Mouse (Mus musculus) liver, embryonic 14.5 days (tissue): ENCODE measurements around the gene Sorcs3. TPM values are rescaled to one million over a fixed set of nuclear protein-coding genes. Genes with fewer than 3 reads are reported as not detected.

Experiments
- ATAC-seq: fragments of 200-750 bp; cut with Nextera tagmentation; 2 replicates; pipeline ENCODE4 v1.8.0; 2017; ENCODE audit warnings: moderate number of reproducible peaks, mild to moderate bottlenecking, moderate library complexity; ENCODE audit not compliant: insufficient read depth
- DNase-seq, 3 experiments: peaks; one replicate each; pipeline ENCODE4 v3.0.0-alpha.2; 2012 to 2013; ENCODE audit warnings: low read depth in 3 of 3, low spot score in 3 of 3
- H3K27ac ChIP-seq: fragments of 300-500 bp; sonication (generic); 2 replicates; pipeline ENCODE4 v1.5.1; 2014; ENCODE audit warnings: moderate library complexity, mild to moderate bottlenecking, control low read depth, inconsistent platforms
- H3K27me3 ChIP-seq: fragments of 300-500 bp; sonication (generic); 2 replicates; pipeline ENCODE4 v1.6.1; 2014; ENCODE audit warnings: mild to moderate bottlenecking, low read length, moderate library complexity; ENCODE audit not compliant: control insufficient read depth, insufficient read depth
- H3K36me3 ChIP-seq: fragments of 300-500 bp; sonication (generic); replicated peaks from 2 replicates; pipeline ENCODE4 v1.6.1; 2014; ENCODE audit warnings: low read depth; ENCODE audit not compliant: control insufficient read depth, insufficient read depth
- H3K4me1 ChIP-seq, 2 experiments: fragments of 200-500 bp in 1 of 2; fragments of 300-500 bp in 1 of 2; sonication (generic) in 1 of 2; replicated peaks; 2 replicates each; pipeline ENCODE4 v1.6.1; 2012 to 2014; ENCODE audit warnings: antibody characterized with exemption in 1 of 2, inconsistent platforms in 1 of 2, low read length in 1 of 2; ENCODE audit not compliant: control insufficient read depth in 2 of 2, insufficient read depth in 2 of 2
- H3K4me2 ChIP-seq: fragments of 300-500 bp; sonication (generic); 2 replicates; pipeline ENCODE4 v1.6.1; 2014; ENCODE audit warnings: low read depth, mild to moderate bottlenecking, control low read depth, moderate library complexity
- H3K4me3 ChIP-seq, 2 experiments: fragments of 200-500 bp in 1 of 2; fragments of 300-500 bp in 1 of 2; sonication (generic) in 1 of 2; 2 replicates each; pipeline ENCODE4 v1.5.1; 2012 to 2014; ENCODE audit warnings: low read depth in 2 of 2, low read length in 2 of 2, mild to moderate bottlenecking in 2 of 2, control low read depth in 1 of 2, inconsistent platforms in 1 of 2, moderate library complexity in 1 of 2; ENCODE audit not compliant: insufficient read depth in 1 of 2
- H3K9ac ChIP-seq: fragments of 300-500 bp; sonication (generic); replicated peaks from 2 replicates; pipeline ENCODE4 v1.6.1; 2014; ENCODE audit warnings: mild to moderate bottlenecking, control low read depth, moderate library complexity
- H3K9me3 ChIP-seq: fragments of 300-500 bp; sonication (generic); 2 replicates; pipeline ENCODE4 v1.6.1; 2016; ENCODE audit warnings: low read length, mixed read lengths; ENCODE audit not compliant: control insufficient read depth
- CTCF ChIP-seq: IDR thresholded peaks from 2 replicates; pipeline ENCODE4 v1.5.1; 2016; ENCODE audit warnings: antibody characterized with exemption, low read depth, control low read depth
- EP300 ChIP-seq: IDR thresholded peaks from 2 replicates; pipeline ENCODE4 v1.6.1; 2016; ENCODE audit warnings: antibody characterized with exemption, low read depth
- WGBS: fragments of 180-500 bp; shearing (Covaris S2); extraction: QIAGEN DNeasy Blood & Tissue Kit; methylation state at CpG from one replicate; pipeline ENCODE4 v1.1.7; 2014; ENCODE audit not compliant: insufficient replicate concordance; 5-methylcytosine and 5-hydroxymethylcytosine counted together
- polyA plus RNA-seq, 2 experiments: library from polyadenylated mRNA; depleted of rRNA in 1 of 2; stranded (reverse) in 1 of 2; unstranded in 1 of 2; fragments of >200 nt; fragmentation: Nextera tagmentation in 1 of 2; extraction: Ambion mirVana in 1 of 2; gene quantifications; 2 replicates each; pipeline versions ENCODE4 v1.2.1 to v1.2.3; 2012 to 2014

The Sorcs3 gene
- polyA plus RNA-seq, 2 experiments, result 0.04 to 0.09 TPM

DNA sequence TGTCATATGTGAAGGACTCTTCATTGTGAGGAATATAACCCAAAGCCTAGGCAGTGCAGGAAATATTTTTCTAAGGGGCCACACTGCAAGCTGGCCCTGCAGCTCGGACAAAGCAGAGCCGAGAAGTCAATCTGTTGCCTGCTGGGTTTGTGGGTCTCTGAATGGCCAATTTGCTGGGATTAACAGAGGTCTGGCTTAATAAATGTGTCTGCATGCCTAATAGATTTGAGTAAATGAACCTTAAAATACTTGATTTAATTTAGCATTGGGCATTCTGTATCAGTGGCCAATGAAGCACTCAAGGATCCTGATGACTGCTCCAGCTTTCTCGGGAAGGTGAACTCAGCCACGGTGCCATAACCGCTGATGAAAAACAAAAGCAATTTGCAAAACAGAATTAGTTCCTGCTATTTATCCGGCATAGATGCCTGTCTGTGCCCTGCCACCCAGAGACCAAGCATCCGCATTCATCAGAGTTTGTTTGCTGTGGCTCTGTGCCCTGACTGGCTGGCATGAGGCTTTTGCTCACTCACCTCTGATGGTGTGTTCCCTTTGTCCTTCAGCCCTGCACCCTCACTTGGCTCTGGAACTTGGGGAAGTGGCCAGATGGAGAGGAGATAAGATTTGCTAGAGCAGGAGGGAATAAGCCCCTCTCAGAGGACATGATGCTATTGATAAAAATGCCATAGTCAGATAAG lies 576.3 kb downstream of the Sorcs3 start:
- Histone ChIP-seq H3K36me3 (no peaks in the 10 kb centered on the region), H3K9ac (no peak overlapping the region), H3K27me3 (no peaks in the 10 kb centered on the region), H3K9me3 (no peaks in the 10 kb centered on the region), H3K4me3 (no peak overlapping the region), H3K4me1 (no peaks in the 10 kb centered on the region), H3K27ac (no peak overlapping the region), H3K4me2 (no peak overlapping the region)
- no peak for DNase-seq
- TF ChIP-seq EP300 (no peak), CTCF (no peak)
- 63% methylated on average over 7 of the region's 7 CpGs for WGBS
- ATAC-seq, result no peak

DNA sequence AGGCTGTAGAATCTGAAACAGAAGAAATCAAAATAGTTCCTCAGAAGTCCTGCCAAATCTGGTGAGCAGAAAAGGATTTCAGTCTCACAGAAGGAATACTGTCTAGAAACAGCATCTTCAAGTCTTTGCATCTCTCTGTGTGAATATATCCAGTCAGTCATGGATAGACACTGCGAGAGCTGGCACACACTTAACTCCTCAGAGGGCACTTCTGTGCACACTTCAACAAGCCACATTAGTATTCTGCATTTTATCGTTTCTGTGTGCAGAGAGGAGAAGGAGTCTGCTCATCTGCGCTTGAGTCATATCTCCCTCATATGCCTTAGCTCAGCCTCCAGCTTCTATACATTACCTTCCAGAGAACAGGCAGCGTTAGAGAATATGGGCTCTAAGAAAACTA lies 581.4 kb downstream of the Sorcs3 start:
- ATAC-seq, result no peak
- Histone ChIP-seq H3K4me2 (no peak overlapping the region), H3K27me3 (no peaks in the 10 kb centered on the region), H3K9ac (no peak overlapping the region), H3K27ac (no peak overlapping the region), H3K4me3 (no peak overlapping the region), H3K9me3 (no peaks in the 10 kb centered on the region), H3K36me3 (no peaks in the 10 kb centered on the region), H3K4me1 (no peaks in the 10 kb centered on the region)
- no peak for TF ChIP-seq CTCF
- no peak for TF ChIP-seq EP300
- DNase-seq, result no peak
- 64% methylated on average over 4 of the region's 4 CpGs for WGBS

DNA sequence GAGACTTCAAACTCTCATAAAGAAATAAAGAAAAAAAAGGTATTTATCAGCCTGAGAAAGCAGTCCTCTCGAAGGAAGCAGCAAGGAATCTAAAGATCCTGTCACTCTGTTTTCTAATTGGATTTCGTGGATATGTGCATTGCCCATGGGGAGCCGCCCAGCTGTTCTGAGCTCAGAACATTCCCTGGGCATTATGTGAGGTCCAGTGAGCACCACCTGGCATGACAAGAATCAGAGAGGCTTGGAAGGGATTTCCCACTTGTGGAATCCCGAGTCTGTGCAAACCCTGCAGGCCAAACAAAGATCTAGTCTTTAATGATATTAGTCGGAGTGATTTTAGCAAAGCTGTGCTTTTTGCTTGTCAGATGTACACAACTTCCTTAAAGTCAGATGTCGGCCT lies 598.7 kb downstream of the Sorcs3 start:
- ATAC-seq (no peak), DNase-seq (no peak)
- H3K27ac ChIP-seq, result no peak overlapping the region
- H3K9ac ChIP-seq, result no peak overlapping the region
- H3K27me3 ChIP-seq, result no peaks in the 10 kb centered on the region
- 51% methylated on average over 6 of the region's 6 CpGs for WGBS
- H3K36me3 ChIP-seq, result no peaks in the 10 kb centered on the region
- TF ChIP-seq EP300 (no peak), CTCF (no peak)
- H3K4me3 ChIP-seq, result no peak overlapping the region
- no peaks in the 10 kb centered on the region for H3K9me3 ChIP-seq
- no peak overlapping the region for H3K4me2 ChIP-seq
- H3K4me1 ChIP-seq, result no peaks in the 10 kb centered on the region

DNA sequence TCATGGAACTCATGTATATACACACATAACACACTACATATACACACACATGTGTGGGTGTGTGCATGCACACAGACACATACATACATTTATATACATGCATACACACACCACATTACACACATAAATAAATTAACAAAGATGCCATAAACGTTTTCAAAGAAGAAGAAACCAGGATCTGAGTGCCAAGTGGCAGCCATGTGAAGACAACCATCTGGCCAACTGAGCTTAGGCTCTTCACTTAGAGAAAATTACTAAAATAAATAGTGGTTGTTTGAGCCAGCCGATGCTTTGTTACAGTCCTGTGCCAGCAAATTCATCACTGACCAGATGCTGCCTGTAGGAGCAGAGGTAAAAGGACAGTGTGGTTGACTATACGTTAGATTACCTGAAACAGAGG lies 605.7 kb downstream of the Sorcs3 start:
- WGBS, result 40% methylated on average over 3 of the region's 3 CpGs

DNA sequence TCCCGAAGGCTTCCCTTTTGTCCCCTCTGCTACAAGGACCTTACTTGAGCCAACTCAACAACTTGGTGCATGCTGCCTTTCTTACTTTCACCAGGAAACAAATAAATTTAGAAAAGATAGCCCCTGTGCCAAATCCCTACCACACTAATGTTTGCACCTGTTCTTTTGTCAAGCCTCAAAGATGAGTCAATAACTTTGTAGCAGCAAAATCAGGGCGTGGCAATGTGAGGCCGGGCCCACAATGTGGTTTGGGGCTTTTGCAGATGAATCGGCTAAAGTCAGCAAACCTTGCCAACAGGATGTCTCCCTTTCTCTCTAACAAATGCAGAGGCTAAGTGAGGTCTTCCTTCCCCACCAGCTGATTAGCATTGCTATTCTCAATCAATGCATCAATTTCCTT lies 608.0 kb downstream of the Sorcs3 start:
- no peak for TF ChIP-seq CTCF
- H3K27me3 ChIP-seq, result no peaks in the 10 kb centered on the region
- no peak for DNase-seq
- H3K27ac ChIP-seq, result no peak overlapping the region
- no peak for ATAC-seq
- H3K4me1 ChIP-seq, result no peaks in the 10 kb centered on the region
- no peaks in the 10 kb centered on the region for H3K9me3 ChIP-seq
- no peak overlapping the region for H3K4me3 ChIP-seq
- H3K4me2 ChIP-seq, result no peak overlapping the region
- no peaks in the 10 kb centered on the region for H3K36me3 ChIP-seq
- no peak overlapping the region for H3K9ac ChIP-seq
- WGBS, result 61% methylated on average over 4 of the region's 4 CpGs

More for the DNA sequence above, 605.7 kb downstream of the Sorcs3 start:
- no peak overlapping the region for H3K27ac ChIP-seq
- no peak for TF ChIP-seq CTCF
- TF ChIP-seq EP300, result no peak
- H3K9me3 ChIP-seq, result no peaks in the 10 kb centered on the region
- H3K4me1 ChIP-seq, result no peaks in the 10 kb centered on the region
- ATAC-seq, result no peak
- no peaks in the 10 kb centered on the region for H3K27me3 ChIP-seq
- no peak overlapping the region for H3K9ac ChIP-seq
- no peak overlapping the region for H3K4me2 ChIP-seq
- no peak for DNase-seq
- no peaks in the 10 kb centered on the region for H3K36me3 ChIP-seq
- H3K4me3 ChIP-seq, result no peak overlapping the region
